Mouse (Mus musculus): ENCODE data around the gene Tcf7l1.

The Tcf7l1 gene

GRCm38 (mm10) chr6:72622917-72623316 is 166.1 kb downstream of the Tcf7l1 start:
- DNase-seq (ENCODE audit: low spot score): no peak

GRCm38 (mm10) chr6:72620920-72621319 is 168.1 kb downstream of the Tcf7l1 start:
- DNase-seq (ENCODE audit: low spot score): no peak

DNA sequence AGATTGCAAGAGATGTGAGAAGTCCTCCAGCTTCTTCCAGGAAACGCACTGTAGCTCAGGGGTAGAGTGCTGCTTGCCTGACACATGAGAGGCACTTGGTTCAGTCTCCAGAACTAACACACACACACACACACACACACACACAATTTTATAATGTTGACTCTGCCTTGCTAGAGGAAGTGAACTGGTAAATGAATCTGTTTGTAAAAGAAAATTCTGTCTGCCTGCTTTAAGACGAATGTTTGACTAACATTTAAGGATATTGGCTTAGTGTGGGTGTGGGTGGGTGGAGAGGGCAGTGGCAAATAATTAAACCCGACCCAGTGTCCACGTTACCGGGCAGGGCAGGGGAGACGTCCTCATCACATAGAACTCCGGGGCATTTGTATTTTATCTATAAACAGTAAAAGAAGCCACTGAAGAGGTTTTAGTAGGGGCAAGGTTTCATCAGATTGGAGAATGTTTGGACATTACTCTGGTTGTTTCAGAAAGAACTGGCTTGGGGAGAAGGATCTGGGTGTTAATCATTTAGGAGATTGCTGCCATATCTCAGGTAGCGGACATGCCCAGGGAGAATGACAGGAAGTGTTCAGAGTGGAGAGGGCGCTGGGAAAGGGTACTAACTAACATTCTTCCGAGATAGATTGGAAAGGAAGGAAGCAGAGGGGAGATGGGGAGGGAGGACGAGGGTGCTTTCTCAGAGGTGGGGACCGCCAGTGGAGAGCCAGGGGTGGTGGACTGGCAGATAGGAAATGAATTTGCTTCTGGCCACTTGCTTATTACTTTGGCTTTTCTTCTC is 169.1 kb downstream of the Tcf7l1 start:
- peak; percentile 28 for DNase-seq (ENCODE audit: low spot score)

- DNase-seq (ENCODE audit: low spot score): peak; percentile 94
Observed at GRCm38 (mm10) chr6:72616643-72617288, 172.3 kb downstream of the Tcf7l1 start, which contains the start of gene Tgoln1. Tgoln1 (minus strand) TSS chr6:72617000.

DNA sequence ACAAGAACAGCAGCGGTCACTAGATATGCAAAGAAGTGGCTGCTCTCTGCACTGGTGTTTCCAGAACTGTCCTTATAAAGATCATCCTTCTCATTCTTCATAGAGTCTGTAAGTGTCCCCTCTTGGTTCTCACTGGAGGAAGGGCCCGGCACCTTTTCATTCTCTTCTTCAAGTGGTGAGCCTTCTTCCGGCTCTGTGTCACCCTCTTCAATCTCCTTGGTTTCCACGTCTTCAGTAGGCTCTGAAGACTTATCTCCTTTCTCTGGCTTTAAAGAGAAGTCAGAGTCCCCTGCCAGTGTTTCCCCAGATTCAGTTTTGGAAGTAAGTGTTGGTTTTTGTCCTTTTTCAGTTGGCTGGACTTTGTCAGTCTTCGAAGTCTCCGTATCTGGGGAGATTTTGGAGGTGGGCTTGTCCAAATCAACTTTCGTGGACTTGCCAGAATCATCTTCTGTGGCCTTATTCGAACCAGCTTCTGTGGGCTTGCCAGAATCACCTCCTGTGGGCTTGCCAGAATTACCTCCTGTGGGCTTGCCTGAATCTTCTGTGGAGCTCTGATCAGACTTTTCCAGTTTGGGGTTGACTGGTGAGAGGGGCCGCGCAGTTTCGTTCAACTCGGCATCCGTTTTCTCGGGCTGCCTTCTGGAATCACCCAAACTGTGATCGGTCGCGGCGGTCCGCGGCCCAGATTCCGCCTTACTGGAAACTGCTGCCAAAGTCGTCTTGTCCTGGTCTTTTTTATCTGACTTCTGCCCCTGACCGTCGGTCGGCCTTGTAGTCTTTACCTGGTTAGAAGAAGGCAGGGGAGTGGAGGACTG is 173.3 kb downstream of the Tcf7l1 start:
- DNase-seq (ENCODE audit: low spot score): no peak

DNA sequence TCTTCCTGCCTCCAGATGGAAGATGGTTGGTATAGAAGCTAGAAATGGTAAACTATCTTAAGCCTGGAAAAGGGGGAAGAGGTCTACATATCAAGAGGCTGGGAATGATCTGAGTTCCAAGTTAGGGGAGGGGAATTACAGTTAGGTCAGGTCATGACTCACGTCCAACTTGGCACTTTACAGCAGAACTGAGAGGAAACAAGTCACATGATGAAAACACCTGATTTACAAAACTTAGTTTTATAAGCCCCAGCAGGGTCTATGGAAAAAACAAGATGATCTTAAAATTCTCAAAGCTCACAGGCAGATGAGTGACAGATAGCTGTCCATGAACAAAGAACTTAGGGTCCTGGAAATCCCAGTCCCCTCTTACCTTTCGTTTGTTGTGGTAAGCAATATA is 173.9 kb downstream of the Tcf7l1 start:
- DNase-seq (ENCODE audit: low spot score): no peak

- peak; percentile 34 for DNase-seq (ENCODE audit: low spot score)
Observed at GRCm38 (mm10) chr6:72610261-72610660, 178.8 kb downstream of the Tcf7l1 start.

DNA sequence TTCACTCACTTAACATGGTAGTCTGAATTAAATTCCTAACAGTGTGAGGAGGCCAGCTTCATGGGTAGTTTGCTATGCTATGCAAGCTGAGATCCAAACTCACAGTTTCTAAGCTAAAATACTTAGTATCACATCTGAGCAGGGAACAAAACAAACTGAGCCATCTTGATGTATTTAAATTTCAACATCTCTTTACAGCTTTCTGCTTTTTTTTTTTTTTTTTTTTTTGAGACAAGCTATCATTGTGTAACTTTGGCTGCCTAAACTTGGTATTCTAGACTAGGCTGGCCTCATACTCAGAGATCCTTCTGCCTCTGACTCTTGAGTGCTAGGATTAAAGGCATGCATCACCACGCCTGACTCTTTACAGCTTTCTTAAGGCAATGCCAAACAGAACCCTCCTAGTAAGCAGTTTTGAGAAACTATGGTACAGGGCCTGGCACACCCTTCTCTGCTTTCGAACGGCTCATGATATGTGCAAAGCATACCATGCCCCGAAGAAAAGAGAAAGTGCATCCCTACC is 180.3 kb downstream of the Tcf7l1 start:
- DNase-seq (ENCODE audit: low spot score): no peak

- DNase-seq (ENCODE audit: low spot score): no peak
Observed at GRCm38 (mm10) chr6:72607676-72608075, 181.4 kb downstream of the Tcf7l1 start.

GRCm38 (mm10) chr6:72607060-72607459 is 182.0 kb downstream of the Tcf7l1 start:
- no peak for DNase-seq (ENCODE audit: low spot score)

DNA sequence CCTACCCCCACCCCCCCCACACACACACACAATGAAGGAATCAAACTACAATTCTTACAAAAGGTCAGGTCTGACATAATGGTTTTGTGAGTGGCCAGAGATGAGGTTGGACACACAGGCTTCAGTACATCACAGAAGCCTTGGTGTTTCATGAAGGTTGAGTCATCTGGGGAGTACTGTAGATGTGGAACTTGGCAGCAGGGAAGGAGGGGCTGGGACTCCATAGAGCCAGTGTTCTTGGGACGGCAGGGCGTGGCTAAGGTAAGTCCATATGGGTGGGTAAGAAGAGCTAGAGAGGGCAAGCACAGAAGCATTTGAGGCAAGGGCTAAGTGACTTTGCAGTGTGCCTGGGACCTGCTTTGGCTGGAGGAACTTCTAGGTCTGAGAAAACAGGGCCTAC is 185.0 kb downstream of the Tcf7l1 start:
- DNase-seq (ENCODE audit: low spot score): peak; percentile 41

DNA sequence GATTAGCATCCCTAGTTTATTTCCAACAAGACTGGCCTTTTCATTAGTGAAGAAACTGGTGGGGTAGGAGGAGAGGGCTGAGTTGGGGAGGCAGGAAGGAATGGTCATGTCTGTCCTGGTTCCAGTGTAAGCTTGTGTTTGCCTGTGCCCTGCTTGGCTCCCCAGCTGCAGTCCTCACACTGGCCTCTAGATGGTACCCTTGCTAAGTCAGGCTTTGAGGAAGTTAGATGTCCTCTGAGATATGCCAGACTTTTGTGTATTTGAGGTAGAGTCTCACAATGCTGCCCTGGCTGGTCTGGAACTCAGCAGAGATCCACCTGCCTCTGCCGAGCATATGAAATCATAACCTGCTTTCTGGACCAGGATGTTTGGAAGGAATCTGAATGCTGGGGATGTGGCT is 187.3 kb downstream of the Tcf7l1 start:
- peak; percentile 67 for DNase-seq (ENCODE audit: low spot score)

DNA sequence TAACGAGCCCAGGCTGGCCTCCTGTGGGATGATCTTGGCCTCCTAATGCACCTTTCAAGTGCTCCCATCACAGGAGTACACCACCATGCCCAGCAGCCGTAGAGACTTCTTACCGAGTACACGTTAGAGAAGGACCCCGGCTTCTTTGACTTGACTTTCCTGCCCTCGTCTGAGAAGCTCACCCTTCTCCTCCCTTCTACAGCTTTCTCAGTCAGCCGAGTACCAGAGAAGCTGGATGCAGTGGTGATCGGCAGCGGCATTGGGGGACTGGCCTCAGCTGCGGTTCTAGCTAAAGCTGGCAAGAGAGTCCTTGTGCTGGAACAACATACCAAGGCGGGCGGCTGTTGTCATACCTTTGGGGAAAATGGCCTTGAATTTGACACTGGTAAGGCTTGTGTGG is 188.3 kb downstream of the Tcf7l1 start:
- no peak for DNase-seq (ENCODE audit: low spot score)

DNA sequence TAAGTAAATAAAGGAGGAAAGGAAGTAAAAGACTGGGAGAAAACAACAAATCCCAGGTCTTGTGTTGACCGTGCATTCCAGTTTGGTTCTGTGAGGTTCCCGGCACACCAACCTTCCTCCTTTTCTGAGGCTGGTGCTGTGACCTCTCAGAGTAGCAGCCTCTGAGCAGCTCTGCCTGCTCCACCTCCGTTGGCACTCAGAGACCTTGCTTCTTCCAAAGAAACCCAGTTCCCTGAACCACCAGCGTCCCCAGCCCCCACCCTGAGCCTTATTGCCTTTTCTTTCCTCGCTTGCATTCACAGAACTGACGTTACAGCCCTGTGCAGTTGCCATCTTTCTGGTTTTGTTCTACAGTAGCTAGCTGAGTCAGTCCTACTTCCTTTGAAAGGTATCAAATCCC is 188.8 kb downstream of the Tcf7l1 start:
- DNase-seq (ENCODE audit: low spot score): no peak

GRCm38 (mm10) chr6:72598791-72599557 is 190.1 kb downstream of the Tcf7l1 start:
- DNase-seq (ENCODE audit: low spot score): no peak

DNA sequence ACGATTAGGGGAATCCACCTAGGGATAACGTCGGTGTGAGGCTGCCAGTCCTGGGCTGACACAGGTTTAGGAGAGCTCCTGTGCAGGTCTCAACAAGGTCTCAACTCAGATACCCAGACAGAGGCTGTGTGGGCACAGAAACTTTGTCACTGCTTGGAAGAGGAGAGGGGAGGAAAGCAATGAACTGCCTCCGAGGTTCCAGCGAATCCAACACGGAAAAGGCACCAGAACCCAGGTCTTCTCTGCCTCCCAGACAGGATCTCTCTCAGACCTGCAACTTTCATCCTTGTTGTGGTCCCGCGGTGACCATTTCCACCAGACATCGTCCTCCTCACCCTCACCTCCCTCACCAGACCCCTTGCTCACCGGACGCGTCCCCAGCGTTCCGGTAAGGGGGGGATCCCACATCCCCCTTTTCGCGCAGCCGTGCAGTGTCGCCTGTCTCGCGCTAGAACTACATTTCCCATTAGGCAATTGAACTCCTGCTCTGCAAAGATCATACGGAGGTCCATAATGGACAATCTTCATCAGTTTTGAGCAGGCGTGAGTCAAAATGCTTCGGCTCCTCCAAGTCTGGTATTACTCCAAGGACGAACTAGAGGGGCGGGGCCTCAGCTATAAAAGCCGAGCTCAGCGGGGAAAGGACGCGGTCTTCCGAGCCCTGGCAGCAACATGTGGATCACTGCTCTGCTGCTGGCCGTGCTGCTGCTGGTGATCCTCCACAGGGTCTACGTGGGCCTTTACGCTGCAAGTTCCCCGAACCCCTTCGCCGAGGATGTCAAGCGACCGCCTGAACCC is 190.9 kb downstream of the Tcf7l1 start, which contains the start of the genes Elmod3 and Retsat:
Gene Elmod3, minus strand, starts transcription at position 458 of the 798 bp plus-strand sequence.
Gene Retsat, plus strand, starts transcription at position 520 of the 798 bp plus-strand sequence.
- peak; percentile 94 for DNase-seq (ENCODE audit: low spot score)

GRCm38 (mm10) chr6:72597083-72597874 is 191.8 kb downstream of the Tcf7l1 start:
- DNase-seq (ENCODE audit: low spot score): peak; percentile 39

DNA sequence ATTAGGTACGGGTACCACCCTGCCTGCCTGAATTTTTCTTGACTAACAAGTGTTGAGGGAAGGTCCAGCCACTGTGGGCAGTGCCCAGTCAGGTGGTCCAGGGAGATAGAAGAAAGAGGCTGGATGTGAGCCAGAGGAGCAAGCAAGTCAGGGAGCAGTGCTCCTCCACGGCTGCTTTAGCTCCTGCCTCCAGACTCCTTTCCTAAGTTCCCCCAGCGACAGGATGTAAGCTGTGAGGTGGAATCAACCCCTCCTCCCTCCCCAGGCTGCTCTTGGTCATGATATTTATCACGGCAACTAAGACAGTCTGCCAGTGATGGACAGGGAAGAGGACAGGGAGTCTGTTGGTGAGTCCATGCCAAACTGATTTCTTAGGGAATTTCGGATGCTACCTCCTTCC is 195.1 kb downstream of the Tcf7l1 start:
- no peak for DNase-seq (ENCODE audit: low spot score)

- DNase-seq (ENCODE audit: low spot score): no peak
Observed at GRCm38 (mm10) chr6:72593011-72593803, 195.8 kb downstream of the Tcf7l1 start.

Data from MN1 (cell line).